Mouse (Mus musculus): Measurements from ENCODE around the gene Dnph1.

GRCm38 (mm10) chr17:46454539-46454938, 42.0 kb upstream of the Dnph1 start:
- no peak for TF ChIP-seq CTCF (IDR thresholded peaks at IDR 0.05)
- no peak for TF ChIP-seq POLR2A (IDR thresholded peaks at IDR 0.05; ENCODE audit: insufficient read depth, low read depth, low read length)
